Mouse (Mus musculus) left cerebral cortex, adult 9 months (tissue): ENCODE measurements at regions not wholly inside any gene's neighbourhood (a gene's known extent, or its start where the extent isn't known, plus 50 kb on each side); places are given as distances from the start of the nearest gene placed in this dataset.

ENCODE experiments used
- DNase-seq, 2 experiments: peaks; one replicate each; pipeline ENCODE4 v3.0.0; 2022; ENCODE audit warnings: low spot score in 2 of 2

- DNase-seq, result no peak
These were observed 86.4 kb upstream of the Ccn6 start for GRCm38 (mm10) chr10:39250039-39250438.

DNA sequence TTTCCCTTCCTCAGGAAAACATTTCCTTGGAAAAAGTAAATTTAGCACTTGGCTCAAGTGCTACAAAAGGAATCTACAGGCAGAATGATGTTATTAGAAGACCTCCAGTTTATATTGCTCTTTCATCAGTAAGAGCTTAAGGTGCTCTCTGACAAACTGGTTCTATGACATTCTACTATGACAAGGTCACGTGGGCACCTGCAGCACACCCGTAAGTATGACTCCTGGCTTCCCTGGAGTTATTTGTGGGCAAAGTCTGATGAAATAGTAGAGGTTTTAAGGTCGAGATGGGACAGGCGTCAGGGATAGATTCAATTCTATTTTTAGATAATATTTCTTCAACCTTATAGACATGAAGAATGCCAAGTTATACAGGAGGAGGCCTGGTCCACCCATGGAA, 84.9 kb upstream of the Ccn6 start:
- no peak for DNase-seq

GRCm38 (mm10) chr10:39246984-39247383, 83.4 kb upstream of the Ccn6 start:
- DNase-seq, result no peak

GRCm38 (mm10) chr10:39245141-39245540, 81.5 kb upstream of the Ccn6 start:
- no peak for DNase-seq

- DNase-seq, result no peak
These were observed 80.5 kb upstream of the Ccn6 start for GRCm38 (mm10) chr10:39244061-39244460.

- no peak for DNase-seq
These were observed 78.8 kb upstream of the Ccn6 start for GRCm38 (mm10) chr10:39242398-39242797.

DNA sequence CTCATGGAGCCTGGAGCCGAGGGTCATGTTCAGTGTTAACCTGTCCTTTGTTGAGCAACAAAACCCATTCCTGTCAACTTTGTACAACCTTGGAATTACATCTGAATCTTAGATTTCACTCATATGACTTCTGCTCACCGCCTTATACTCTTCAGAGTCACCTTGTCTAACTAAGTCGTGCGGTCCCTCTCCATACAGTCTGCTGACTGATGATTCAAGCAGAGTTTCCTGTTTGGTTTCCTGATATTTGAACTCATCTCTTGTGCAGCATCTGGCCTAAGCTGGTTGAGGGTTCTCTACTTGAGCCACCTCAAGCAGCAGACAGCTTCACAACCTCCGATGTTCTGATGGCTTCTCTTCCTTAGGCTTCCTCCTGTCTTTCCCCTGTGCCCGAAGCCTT, 78.3 kb upstream of the Ccn6 start:
- no peak for DNase-seq

GRCm38 (mm10) chr10:39241486-39241885, 77.9 kb upstream of the Ccn6 start:
- DNase-seq, result no peak

DNA sequence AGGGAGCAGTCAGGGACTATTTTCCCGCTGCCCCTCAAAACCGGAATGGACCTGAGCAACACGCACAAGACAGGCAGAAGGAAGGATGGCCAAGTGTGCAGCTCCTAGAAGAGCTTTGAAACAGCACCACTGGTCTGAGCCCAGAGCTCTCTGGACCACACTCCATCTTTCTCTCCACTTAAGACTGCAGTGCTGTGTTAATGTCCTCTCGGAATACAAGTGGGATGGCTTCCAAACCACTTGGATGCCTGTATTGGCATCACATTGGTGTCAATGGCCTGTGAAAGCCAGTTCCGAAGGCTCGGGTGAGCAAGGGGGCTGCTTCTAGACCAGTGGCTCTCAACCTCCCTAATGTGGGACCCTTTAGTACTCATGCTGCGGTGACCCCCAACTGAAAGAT, 77.4 kb upstream of the Ccn6 start:
- DNase-seq, result no peak

DNA sequence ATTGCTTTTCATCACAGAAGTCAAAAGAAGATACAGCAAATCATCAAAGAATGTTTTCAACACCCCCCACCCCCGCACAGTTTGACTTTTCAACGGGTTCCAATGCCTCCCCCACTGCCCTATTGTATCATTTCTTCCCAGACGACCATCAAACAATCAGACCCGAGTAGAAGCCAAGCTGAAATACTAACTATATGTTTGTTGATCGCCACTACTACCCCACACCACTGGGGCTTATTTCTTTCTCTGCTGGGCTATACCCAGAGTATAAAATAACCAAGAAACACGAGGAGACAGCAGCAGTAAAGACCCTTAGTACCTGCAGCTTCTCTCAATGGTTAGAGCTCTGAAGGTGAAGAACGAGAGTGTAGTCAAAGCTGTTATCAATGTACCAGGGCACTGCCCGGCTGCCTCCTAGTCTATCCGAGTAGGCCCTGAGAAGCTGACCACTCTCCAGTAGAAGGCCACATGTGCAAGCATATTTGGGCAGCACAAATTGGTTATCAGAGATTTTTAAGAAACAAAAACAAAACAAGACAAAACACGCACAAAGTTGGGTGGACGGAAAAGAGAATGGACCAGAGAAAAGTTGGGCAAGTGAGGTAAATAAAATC, 76.7 kb upstream of the Ccn6 start:
- DNase-seq, result no peak

- DNase-seq, result peak; percentile 36 to 84
These were observed 76.0 kb upstream of the Ccn6 start for GRCm38 (mm10) chr10:39239498-39240177.

- DNase-seq, result no peak
These were observed 75.0 kb upstream of the Ccn6 start for GRCm38 (mm10) chr10:39238596-39238995.

DNA sequence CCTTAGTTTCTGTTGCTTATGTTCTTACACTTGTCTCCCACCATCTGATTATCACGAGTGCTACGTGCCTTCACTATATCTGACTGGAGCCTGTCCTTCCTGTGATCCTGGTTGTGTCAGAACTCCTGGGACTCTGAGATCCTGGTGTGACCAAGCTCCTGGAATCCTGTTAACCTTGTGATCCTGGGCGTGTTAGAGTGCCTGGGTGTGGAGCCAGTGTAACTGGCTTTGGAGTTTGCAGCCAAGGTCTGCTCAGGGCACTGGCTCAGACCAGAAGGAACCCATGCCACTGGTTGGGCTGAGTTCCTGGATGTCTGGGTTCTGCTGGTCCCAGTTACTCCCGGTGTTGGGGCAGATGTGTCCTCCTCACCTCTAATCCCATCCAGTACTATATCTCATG, 74.0 kb upstream of the Ccn6 start:
- DNase-seq, result no peak

DNA sequence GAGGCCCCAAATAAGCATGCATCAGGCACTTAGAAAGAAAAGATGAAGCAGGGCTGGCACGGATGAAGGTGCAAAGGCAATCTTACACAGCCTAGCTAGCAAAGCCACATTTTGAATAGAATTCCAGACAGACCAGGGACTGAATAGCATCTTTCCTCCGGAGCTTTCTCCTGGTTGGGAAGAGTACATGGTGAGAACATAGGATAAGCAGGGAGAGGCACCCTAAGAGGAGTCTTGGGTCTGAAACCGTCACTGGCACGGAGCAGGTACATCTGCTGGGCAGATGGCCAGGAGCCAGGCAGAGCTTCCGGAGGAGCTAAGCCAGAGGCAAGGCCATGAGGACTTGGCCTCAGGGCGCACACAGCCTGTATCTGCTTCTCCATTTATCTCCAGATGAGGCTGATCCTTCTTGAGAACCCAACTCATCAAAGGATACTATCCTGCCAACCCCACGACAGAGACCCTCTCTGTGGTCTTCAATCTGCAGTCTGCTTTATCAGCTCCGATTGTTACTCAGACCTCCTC, 70.4 kb upstream of the Ccn6 start:
- no peak for DNase-seq

DNA sequence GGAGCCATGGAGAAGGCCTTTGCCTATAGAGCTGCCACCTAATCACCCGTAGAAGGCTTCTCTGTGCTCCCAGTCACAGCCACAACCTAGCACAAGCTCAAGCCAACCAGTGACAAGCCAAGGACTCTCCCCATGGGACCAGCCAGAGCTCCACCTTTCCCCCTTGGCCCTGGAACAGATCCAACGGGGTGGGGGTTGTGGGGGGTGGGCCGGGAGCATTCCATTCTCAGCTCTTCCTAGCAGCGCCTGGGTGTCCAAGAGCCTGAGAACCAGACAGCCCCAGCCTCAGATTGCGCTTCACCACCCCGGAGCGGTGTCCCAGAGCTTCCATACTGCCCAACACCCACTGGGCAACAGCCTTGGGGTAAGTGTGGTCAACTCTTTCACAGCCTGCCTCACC, 69.6 kb upstream of the Ccn6 start:
- no peak for DNase-seq

DNA sequence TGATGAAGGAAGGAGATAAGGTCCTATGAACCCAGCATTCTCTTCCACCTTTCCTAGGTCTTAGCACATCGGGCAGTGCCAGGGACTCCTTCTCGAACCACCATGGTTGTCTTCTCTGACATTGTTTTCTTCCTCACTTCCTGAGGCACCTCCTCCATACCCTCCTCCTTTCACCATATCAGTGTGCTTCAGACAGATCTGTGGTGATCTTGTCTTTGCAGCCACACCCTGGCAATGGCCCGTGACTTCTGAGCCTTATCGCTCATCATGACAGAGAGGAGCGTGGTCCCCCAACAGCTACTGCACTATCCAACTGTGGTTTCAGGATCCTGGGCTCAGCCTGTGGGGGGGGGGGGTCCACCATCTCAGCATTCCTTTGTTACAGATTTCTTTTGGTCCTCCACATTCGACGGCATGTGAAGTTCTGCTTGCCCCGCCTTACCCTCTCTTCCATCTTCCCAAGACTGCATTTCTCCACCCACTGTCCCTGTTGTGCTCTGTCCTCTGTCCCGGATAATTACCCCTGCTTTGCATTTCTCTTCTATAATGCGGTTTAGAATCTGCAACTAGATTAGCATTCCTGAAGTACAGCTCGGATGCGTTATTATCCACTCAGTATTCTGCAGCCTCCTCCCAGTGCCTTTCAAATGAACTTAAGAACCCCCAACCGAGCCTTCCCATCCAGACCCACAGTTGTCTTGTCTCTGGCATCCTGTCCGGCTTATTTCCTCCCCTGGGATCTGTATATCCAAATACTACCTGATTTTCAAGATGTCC, 67.2 kb upstream of the Ccn6 start:
- no peak for DNase-seq

DNA sequence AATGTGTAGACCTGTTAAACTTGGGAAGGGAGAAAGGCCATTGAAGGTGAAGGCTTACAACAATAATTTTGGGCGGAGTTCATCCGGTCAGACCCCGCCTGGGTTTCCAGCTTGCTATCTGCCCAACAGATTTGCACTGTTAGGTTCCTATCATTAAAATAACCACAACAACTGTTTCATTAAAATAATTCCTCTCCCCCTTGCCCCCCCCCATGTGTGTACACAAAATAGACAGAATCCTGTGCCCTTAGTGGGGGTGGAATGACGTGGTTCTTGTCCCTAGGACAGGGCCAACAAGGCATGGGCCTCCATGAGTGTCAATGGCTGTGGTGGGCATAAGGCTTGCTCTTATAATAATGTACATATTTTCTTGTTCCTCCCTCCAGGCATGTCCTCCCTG, 65.6 kb upstream of the Ccn6 start:
- DNase-seq, result no peak

GRCm38 (mm10) chr10:39228027-39228426, 64.4 kb upstream of the Ccn6 start:
- no peak for DNase-seq

DNA sequence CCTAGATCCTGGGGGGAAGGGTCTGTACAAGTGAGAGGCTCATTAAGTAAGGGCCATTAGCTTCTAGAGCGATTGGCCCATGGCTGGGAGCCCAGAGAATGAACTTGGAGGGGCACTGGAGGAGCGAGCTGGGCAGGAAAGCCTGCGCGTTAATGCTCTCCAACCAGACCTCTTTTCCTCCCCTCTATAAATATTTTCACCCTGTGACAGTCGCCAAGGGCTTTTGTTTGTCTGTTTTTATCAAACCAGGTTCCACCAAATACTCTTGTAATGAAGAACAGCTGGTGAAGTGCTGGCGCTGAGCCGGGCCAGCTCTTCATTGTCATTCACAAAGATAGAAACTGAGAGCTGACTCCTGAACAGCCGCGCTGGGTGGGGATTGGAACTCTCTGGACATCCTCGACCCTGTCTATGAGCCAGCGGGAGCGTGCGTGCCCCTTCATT, 63.9 kb upstream of the Ccn6 start:
- no peak for DNase-seq

DNA sequence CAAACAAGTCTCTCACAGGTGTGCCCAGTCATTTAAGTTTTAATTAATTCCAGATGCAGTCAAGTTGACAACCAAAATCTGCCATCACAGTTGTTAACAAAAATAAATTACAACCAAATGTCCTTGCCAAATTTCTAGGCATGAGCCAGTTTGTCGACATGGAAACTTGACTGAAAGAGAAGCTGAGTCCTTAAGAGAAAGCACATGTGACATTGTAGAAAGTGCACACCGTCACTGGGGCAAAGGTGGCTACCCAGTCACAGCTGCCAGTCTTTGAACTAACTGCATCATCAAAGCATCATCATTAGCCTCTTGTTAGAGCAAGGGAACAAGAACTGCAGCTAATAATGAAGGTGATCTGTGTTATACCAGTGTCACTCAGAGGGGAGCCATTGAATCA, 62.9 kb upstream of the Ccn6 start:
- DNase-seq, result no peak

DNA sequence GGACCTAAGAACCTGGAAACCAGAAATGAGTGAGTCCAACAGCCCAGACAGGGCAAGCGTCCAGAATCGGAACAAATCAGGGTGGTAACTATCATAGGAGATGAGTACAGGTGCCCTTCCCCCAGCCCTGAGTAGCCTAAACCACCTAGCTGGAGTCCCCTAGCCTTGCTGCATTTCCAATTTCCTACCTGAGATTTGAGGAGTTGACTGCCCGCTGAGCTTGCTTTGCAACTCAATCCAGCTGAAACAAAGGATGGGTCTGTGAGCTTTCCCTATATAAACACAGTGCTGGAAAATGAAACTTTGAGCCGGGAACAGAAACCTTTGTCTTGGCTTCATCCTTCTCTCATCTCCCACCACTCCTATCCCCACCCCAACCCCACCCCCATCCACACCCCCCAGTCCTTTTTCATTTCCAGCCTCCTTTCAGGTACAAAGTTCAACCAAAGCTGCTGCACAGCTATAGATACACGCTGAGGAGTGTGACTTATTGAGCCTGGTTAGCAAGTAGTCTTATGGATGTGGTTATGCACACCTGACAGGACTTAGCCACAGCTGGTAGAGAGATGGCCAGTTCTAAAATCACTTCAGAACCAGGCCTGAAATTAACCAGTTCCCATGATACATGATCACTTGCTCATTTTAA, 61.0 kb upstream of the Ccn6 start:
- no peak for DNase-seq

DNA sequence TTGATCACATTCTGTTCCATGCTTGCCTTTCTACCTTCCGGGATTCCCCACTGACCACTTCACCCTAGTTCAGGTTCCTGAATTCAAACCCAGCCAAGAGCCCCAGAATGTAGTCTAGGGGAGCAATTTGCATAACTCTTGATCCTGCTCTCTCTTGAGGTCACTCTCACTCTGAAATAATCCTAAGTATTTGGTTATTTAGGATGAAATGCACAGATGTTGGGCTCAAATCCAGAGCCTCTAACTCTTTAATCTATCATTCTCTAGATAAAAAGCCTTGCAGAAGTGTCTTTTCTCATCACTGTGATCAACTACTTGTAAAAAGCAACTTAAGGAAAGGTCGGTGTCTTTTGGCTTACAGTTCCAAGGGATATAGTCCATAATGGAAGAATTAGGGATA, 57.4 kb upstream of the Ccn6 start:
- DNase-seq, result no peak
